Mouse (Mus musculus) adrenal gland, adult 8-10 months (tissue): ENCODE data around the gene Exosc2. TPM values are rescaled to one million over a fixed set of nuclear protein-coding genes. Genes with fewer than 3 reads are reported as not detected.

ENCODE experiments used
- DNase-seq: peaks from one replicate; pipeline ENCODE4 v3.0.0; 2022
- total RNA-seq, 4 experiments: library from RNA; stranded (reverse); gene quantifications; 2 replicates each; pipeline ENCODE4 v1.2.4; 2022

Gene Exosc2
- total RNA-seq, result 10 to 100 TPM; 22.2 to 31.0 (median 28.4) TPM

GRCm38 (mm10) chr2:31670551-31671035 lies at the start of gene Exosc2:
Exosc2 (plus strand) TSS chr2:31670715.
- peak; percentile 91 for DNase-seq

DNA sequence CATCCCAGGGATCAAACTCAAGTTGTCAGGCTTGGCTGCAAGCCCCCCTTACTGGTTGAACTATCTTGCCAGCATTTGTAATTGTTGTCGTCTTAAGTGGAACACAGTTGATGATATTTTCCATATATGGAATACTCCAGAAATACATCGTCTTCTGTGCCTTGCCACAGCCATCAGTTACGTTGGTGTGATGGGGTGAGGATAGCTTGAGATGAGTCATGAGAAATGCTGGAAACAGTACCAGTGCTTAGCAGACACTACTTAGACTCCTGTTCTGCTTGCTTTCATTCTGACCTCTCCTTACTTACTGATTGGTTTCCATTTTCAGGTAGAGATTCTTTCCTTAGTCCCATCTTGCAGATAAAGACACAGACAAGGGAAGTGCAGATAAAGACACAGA lies 37.0 kb upstream of the Exosc2 start:
- DNase-seq, result no peak

- no peak for DNase-seq
Measured at GRCm38 (mm10) chr2:31635281-31636137, 35.0 kb upstream of the Exosc2 start.

GRCm38 (mm10) chr2:31636138-31636741 lies 34.3 kb upstream of the Exosc2 start:
- no peak for DNase-seq

- DNase-seq, result no peak
Measured at GRCm38 (mm10) chr2:31636742-31637141, 33.8 kb upstream of the Exosc2 start.

DNA sequence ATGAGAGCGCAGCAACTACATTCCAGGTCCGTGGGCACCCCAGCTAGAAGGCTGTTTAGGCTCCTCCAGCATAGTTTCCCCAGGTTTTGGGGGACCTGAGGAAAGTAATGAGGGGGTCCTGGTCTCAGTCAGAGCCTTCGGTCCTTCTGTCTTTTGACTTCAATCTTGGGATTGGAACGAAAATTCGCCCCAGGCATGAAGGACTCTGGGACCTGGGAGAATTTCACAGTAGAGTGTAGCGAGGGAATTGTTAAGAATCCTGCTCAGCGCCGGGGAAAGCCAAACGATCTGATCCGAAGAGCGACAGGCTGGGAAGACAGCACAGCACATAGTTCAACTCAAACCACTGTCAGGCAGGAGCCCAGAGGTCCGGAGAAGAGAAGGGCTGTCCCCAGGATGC lies 33.2 kb upstream of the Exosc2 start:
- DNase-seq, result no peak

DNA sequence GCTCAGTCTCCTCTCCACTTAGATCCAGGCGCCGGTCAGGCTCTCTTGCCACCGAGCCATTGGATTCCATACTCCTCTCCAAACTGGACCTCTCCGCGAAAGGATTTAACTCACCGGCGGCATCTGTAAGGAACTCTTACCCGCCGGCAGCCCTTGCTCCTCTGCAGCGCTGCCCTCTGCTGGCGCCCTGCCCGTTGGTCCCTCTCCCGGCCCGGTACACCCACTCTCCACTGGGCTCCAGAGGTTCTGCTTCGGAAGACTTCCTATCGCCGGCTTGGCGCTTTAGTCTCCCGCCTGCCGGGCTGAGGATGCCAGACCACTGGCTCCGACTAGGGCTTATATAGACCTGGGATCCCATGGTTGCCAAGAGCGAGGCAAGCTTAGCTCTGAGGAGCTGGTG lies 32.7 kb upstream of the Exosc2 start:
- no peak for DNase-seq

DNA sequence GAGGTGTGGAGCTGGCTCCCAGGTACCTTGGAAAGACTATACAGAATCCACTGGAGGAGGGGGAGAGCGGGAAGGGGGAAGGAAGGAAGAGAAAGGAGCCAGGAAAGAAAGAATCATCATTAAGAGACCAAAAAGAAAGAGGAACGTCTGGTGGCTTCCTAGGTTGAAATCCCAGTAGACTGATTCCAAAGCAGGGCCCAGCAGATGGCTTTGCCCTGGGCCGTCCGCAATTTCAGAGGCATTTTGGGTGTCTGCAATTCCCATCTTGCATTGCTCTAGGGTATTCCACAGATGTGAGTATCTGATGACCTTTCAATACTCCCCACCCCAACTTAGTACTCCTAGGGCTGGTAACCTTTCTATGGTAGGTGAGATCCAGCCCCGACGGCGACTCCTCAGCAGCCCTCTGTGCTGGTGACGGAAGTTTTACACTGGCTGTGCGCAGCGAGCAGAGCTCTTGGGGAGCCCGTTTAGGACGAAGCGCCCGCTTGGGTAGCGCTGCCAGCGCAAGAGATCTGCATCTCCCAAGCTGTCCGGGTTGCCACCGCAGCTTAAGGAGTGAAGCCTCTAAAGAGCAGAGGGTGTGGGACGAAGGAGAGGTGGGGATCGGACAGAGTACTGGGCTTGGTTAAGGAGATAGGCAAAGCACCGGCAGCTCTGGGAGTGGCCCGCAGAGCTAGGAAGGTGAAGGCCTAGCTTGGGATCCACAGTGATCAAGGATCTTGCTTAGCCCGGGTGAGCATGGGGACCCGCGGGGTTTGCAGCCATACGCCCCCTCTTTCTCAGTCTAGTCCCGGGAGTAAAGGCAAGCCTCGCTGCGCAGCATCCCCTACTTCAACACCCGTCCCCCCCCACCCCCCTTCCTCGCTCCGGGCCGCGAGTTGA lies 31.7 kb upstream of the Exosc2 start:
- DNase-seq, result no peak

GRCm38 (mm10) chr2:31639466-31639760 lies 31.1 kb upstream of the Exosc2 start:
- DNase-seq, result no peak

DNA sequence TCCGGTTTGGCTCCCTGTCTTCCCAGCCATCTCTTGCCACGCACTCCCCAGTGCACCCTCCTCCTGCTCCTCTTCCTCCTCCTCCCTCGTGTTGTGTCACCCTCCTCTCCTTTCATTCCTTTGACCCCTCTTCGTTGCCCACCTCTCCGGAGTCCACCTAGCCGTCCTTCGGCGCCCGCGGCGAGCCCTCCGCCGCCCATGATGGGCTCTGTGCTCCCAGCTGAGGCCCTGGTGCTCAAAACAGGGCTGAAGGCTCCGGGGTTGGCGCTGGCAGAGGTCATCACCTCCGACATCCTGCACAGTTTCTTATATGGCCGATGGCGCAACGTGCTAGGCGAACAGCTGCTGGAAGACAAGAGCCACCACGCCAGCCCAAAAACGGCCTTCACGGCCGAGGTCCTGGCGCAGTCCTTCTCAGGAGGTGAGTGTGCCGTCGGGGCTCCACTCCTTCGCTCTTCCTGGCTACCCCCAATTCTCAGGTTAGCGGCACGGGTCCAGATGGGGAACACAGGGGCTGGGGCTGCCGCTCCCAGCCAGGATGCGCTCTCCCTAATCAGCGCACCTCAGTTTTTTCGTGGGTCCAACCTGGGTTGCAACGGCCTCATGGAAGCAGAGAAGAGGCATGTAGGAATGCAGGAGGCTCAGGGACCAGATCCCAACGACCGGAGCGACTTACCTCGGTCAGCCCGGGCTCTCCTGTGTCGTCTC lies 30.5 kb upstream of the Exosc2 start, which contains the start of gene Prdm12:
Prdm12 (plus strand) TSS at position 137 of the 708 bp plus-strand sequence.
- no peak for DNase-seq

DNA sequence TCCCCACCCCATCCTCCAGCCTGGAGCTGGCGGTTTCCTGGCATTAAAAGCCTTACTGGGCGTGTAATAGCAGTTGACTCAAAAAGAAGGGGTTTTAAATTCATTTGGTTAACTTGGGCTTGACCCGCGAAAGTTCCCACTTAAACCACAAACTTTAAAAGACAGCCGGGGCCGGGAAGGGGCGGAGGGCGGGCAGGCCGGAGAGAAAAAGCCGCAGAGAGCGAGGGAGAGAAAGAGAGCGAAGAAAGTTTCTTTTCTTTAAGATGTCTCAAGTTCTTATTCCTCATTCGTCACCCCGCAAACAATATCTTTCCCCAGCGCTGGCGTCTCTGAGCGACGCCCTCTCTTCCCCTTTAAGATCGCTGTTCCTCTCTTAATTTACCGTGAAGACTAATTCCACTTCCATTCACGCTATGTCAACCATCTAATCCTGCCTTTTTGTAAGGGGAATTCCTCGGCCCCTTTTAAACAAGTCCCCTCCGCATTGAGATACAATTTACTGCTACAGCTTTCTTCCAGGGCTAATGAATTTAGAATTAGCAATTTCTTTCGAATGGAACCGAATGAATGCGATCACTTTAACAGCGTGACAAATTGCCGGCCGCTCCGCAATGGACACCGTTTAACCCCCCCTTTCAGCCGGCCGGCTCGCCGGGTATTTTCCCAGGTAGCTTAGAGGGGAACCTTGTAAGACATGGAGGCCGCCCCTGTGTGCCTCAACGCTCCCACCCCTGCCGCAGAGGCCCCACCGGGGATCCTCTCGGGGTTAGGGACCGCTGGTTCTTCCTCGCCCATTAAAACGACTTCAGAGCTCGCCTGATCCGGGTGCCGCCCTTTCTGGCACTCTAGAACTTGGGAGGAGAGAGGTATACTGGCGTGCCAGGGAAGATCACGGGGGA lies 29.7 kb upstream of the Exosc2 start:
- no peak for DNase-seq

- DNase-seq, result no peak
Measured at GRCm38 (mm10) chr2:31641508-31641830, 29.0 kb upstream of the Exosc2 start.

GRCm38 (mm10) chr2:31641929-31642328 lies 28.6 kb upstream of the Exosc2 start:
- no peak for DNase-seq

DNA sequence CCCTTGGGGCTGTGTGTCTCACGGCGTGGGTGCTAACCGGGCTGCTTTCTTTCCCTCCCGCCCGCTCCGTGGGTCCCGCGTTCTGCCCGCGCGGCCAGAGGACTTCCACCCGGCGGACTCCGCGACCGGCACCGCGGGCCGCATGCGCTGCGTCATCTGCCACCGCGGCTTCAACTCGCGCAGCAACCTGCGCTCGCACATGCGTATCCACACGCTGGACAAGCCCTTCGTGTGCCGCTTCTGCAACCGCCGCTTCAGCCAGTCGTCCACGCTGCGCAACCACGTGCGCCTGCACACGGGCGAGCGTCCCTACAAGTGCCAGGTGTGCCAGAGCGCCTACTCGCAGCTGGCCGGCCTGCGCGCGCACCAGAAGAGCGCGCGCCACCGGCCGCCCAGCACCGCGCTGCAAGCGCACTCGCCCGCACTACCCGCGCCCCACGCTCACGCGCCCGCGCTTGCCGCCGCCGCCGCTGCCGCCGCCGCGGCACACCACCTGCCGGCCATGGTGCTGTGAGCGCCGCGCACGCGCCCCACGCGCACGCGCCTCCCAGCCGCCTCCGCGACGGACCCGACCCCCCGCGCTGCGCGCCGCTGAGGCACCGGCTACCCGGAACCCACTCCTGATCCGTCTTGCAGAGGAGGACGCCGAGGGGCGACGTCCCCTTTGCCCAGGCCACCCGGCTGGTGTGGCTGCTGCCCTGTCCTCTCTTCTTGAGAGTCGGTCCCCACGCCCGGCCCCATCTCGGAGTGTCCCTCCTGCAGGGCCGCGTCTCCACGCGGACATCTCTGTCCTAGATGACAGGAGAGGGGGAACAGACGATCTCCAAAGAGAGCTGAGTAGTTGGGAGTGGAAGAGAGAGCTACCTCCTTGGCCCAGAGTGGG lies 16.3 kb upstream of the Exosc2 start:
- no peak for DNase-seq

DNA sequence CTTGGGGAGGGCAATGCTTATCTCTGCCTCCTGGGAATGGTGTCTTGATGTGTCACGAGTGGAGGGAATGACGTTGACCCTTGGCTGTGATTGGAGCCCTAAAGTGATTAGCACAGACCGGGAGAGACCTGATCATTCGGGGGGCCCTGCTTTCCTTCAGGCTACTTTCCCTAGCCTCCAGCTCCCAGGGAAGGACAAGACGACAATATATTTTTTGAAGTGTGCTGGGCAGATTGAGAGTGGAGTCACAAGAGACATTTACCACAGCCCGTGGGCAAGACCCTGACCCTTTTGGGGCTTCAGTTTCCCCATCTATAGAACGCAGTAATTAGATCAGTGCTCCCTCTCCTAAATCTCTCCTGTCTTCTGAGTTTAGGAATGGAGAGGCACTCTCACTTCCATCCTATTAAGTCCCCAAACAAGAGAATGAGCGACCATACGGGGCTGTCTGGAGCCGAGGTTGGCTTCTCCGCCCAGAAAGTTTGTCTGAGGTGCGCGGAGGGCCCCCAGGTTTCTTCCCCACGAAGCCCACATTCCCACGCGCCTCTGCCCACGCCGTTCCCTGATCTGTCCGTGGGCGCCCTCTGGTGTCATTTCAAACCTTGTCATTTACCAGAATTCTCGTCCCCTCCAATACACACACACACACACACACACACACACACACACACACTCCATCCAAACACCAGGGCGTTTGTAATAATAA lies 15.5 kb upstream of the Exosc2 start:
- no peak for DNase-seq

DNA sequence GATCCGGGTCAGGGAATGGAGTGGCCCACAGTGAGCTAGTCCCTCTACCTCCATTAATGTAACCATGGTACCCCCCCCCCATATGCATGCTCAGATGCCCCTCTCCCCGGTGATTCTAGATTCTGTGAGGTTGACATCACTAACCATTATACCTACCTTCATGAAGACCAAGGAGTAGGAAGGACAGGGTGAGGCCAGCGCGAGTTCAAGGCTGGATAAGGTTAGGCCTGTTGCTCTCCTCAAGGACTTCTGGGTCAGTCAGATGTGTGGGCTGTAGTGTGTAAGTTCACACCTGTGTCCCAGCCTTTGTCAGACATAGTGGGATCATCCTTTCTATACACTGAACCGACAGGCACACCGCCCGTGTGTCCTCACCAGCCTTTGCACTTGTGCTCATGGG lies 14.1 kb upstream of the Exosc2 start:
- no peak for DNase-seq

- DNase-seq, result no peak
Measured at GRCm38 (mm10) chr2:31662939-31663803, 7.3 kb upstream of the Exosc2 start.

- no peak for DNase-seq
Measured at GRCm38 (mm10) chr2:31663804-31664180, 6.7 kb upstream of the Exosc2 start.

- DNase-seq, result no peak
Measured at GRCm38 (mm10) chr2:31667332-31667731, 3.2 kb upstream of the Exosc2 start.
